16 mouse cellular contexts compared by ENCODE assay signal in the genomic region with DNA sequence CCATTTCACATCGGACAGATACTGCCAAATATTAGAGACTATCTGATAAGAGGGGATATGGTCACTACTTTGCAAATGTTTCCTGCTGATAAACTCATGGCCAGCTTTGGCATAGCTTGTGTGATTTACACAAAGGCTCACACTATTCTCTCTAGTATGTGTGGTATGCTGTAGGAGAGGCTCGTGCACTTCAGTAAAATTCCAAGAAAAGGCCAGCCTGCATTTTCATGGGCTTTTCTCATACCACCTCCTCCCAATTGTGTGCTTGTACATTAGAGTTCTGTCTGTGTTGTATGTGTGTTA. TPM values are rescaled to one million over a fixed set of nuclear protein-coding genes. Genes with fewer than 3 reads are reported as not detected.
DNase-seq lines count a peak whose midpoint lies in the region; ATAC-seq and TF ChIP-seq lines count a peak whose summit lies in the region.
"Had no signal": no experiment of that assay in that cellular context is flagged by ENCODE, and none has a peak within 500 bp of the region (broad histone marks: within the 10 kb centered on the region; RNA-seq: fewer than 3 reads in every experiment).

No protein-coding gene starts in this region.

- WGBS in kidney, embryonic 14.5 days = 57% methylated on average over 2 of the region's 2 CpGs
- 5% methylated on average over 2 of the region's 2 CpGs for WGBS in lung, postnatal 0 days

- ATAC-seq in kidney, embryonic 14.5 days (ENCODE audit: low FRiP score, low TSS enrichment) = no peak
- peak; percentile 90 for ATAC-seq in lung, postnatal 0 days
- ATAC-seq: hindbrain, embryonic 16.5 days; midbrain, embryonic 13.5 days had no signal

- H3K4me3 ChIP-seq in gastrocnemius, adult 2 months = no peak overlapping the region
- H3K4me3 ChIP-seq in kidney, embryonic 14.5 days (ENCODE audit: low read length) = no peak overlapping the region
- no peak overlapping the region for H3K4me3 ChIP-seq in lung, postnatal 0 days (ENCODE audit: low read depth, low read length)
- H3K4me3 ChIP-seq in left cerebral cortex, adult 2 months = no peak overlapping the region
- H3K4me3 ChIP-seq: midbrain, embryonic 13.5 days; myocyte had no signal

- no peak for DNase-seq in gastrocnemius, adult 2 months
- no peak for DNase-seq in gastrocnemius, postnatal 14 days
- peak; percentile 31 for DNase-seq in kidney, adult 9 months
- DNase-seq in 416B (ENCODE audit: low read depth) = peak; percentile 92
- DNase-seq in lung, postnatal 0 days (ENCODE audit: low spot score) = peak; percentile 64
- DNase-seq in left cerebral cortex, adult 2 months (ENCODE audit: extremely low spot score in 1 of 2, low spot score in 2 of 2) = no peak
- DNase-seq in ovary, adult 18-20 months (ENCODE audit: low spot score) = no peak
- DNase-seq: cerebellum, adult 11-12 months; gastrocnemius, postnatal 25 days; heart, postnatal 14 days; kidney, postnatal 36 days had no signal

- intact Hi-C loops in gastrocnemius, adult 2 months (cut with DNase I) = no loop called here
- intact Hi-C loops in gastrocnemius, postnatal 14 days (cut with DNase I; ENCODE audit: low total_unique reads) = no loop called here
- intact Hi-C loops in left cerebral cortex, adult 2 months (cut with DNase I) = no loop called here

- H3K9ac ChIP-seq in kidney, embryonic 14.5 days (ENCODE audit: low read depth, low read length) = no peak overlapping the region
- H3K9ac ChIP-seq in lung, postnatal 0 days (replicated peaks; ENCODE audit: low read depth) = no peak overlapping the region
- H3K9ac ChIP-seq: midbrain, embryonic 13.5 days had no signal

- TF ChIP-seq CTCF in gastrocnemius, adult 2 months (IDR thresholded peaks at IDR 0.05) = no peak
- no peak for TF ChIP-seq CTCF in lung, postnatal 0 days (IDR thresholded peaks at IDR 0.05)
- no peak for TF ChIP-seq CTCF in left cerebral cortex, adult 2 months (IDR thresholded peaks at IDR 0.05)

- H3K36me3 ChIP-seq in kidney, embryonic 14.5 days (ENCODE audit: control insufficient read depth, insufficient read depth, low read length) = no peaks in the 10 kb centered on the region
- no peaks in the 10 kb centered on the region for H3K36me3 ChIP-seq in lung, postnatal 0 days (ENCODE audit: insufficient read depth, low read length)
- H3K36me3 ChIP-seq: midbrain, embryonic 13.5 days had no signal

- H3K4me2 ChIP-seq in kidney, embryonic 14.5 days (replicated peaks; ENCODE audit: low read depth, low read length) = no peak overlapping the region
- no peak overlapping the region for H3K4me2 ChIP-seq in lung, postnatal 0 days (replicated peaks; ENCODE audit: low read depth, low read length)
- H3K4me2 ChIP-seq: midbrain, embryonic 13.5 days had no signal

- no peaks in the 10 kb centered on the region for H3K27me3 ChIP-seq in kidney, embryonic 14.5 days (ENCODE audit: control insufficient read depth, insufficient read depth, low read length)
- no peaks in the 10 kb centered on the region for H3K27me3 ChIP-seq in lung, postnatal 0 days (replicated peaks; ENCODE audit: insufficient read depth, low read length)
- H3K27me3 ChIP-seq: CH12.LX; midbrain, embryonic 13.5 days had no signal

- peak overlapping the region; percentile 35 for H3K27ac ChIP-seq in gastrocnemius, adult 2 months
- H3K27ac ChIP-seq in kidney, embryonic 14.5 days (ENCODE audit: low read depth, low read length) = no peak overlapping the region
- peak overlapping the region; percentile 63 for H3K27ac ChIP-seq in lung, postnatal 0 days (ENCODE audit: low read length)
- no peak overlapping the region for H3K27ac ChIP-seq in left cerebral cortex, adult 2 months
- H3K27ac ChIP-seq: midbrain, embryonic 13.5 days had no signal

- H3K4me1 ChIP-seq in kidney, embryonic 14.5 days (ENCODE audit: control insufficient read depth, insufficient read depth, low read length) = no peaks in the 10 kb centered on the region
- H3K4me1 ChIP-seq in lung, postnatal 0 days (ENCODE audit: insufficient read depth, low read depth, low read length) = 0 out of 2 replicates have a peak, but pooled peaks cover 12% of the 10 kb centered on the region

- H3K9me3 ChIP-seq in kidney, embryonic 14.5 days (ENCODE audit: control insufficient read depth, low read length) = no peaks in the 10 kb centered on the region
- H3K9me3 ChIP-seq in lung, postnatal 0 days (ENCODE audit: low read length) = no peaks in the 10 kb centered on the region
- H3K9me3 ChIP-seq: midbrain, embryonic 13.5 days had no signal

- TF ChIP-seq EP300 in lung, postnatal 0 days (IDR thresholded peaks at IDR 0.05) = peak; percentile 88

RNA-seq across cellular contexts. Expression of gene Sptlc2, which starts 6.8 kb away (rescaled TPM):
- total RNA-seq in gastrocnemius, adult 2 months (2021) = 1 to 10 TPM; 6.4 to 8.5 TPM
- 10 to 100 TPM; 16.8 to 20.2 TPM for total RNA-seq in gastrocnemius, postnatal 14 days (2021)
- 65.1 and 85.3 TPM in 2 replicates for polyA plus RNA-seq in kidney, embryonic 14.5 days (2014; fragmentation: Nextera tagmentation; extraction: Ambion mirVana)
- polyA plus RNA-seq in lung, postnatal 0 days (2015; fragmentation: Nextera tagmentation; extraction: Ambion mirVana) = 194 and 216 TPM in 2 replicates
- total RNA-seq in left cerebral cortex, adult 2 months (2021) = 10 to 100 TPM; 32.4 to 33.0 TPM

Comparison
In these comparisons a context has a peak if more than half of its experiments do, and no peak if none do; other contexts are left out.
1. DNase-seq: peak in kidney, adult 9 months (single experiment), 416B (single experiment) and lung, postnatal 0 days (single experiment); none in gastrocnemius, adult 2 months (single experiment), gastrocnemius, postnatal 14 days (single experiment), left cerebral cortex, adult 2 months (0 of 2) and ovary, adult 18-20 months (single experiment).
2. H3K27ac ChIP-seq: peak in gastrocnemius, adult 2 months (single experiment) and lung, postnatal 0 days (single experiment); none in kidney, embryonic 14.5 days (single experiment) and left cerebral cortex, adult 2 months (single experiment).